Mouse (Mus musculus) midbrain, embryonic 13.5 days (tissue): ENCODE measurements around the gene Mfsd12. TPM values are rescaled to one million over a fixed set of nuclear protein-coding genes. Genes with fewer than 3 reads are reported as not detected.

ENCODE experiments used
- ATAC-seq: fragments of 200-750 bp; cut with Nextera tagmentation; 2 replicates; pipeline ENCODE4 v1.8.0; 2017; ENCODE audit warnings: mild to moderate bottlenecking, moderate TSS enrichment, moderate library complexity
- H3K27ac ChIP-seq: fragments of 300-500 bp; sonication (generic); 2 replicates; pipeline ENCODE4 v1.5.1; 2015; ENCODE audit warnings: inconsistent platforms, mild to moderate bottlenecking, moderate library complexity
- H3K27me3 ChIP-seq: fragments of 300-500 bp; sonication (generic); 2 replicates; pipeline ENCODE4 v1.6.1; 2015; ENCODE audit warnings: mild to moderate bottlenecking, inconsistent platforms
- H3K36me3 ChIP-seq: fragments of 300-500 bp; sonication (generic); 2 replicates; pipeline ENCODE4 v1.6.1; 2015; ENCODE audit warnings: mild to moderate bottlenecking, inconsistent platforms
- H3K4me1 ChIP-seq: fragments of 300-500 bp; sonication (generic); replicated peaks from 2 replicates; pipeline ENCODE4 v1.6.1; 2015; ENCODE audit warnings: inconsistent platforms
- H3K4me2 ChIP-seq: fragments of 300-500 bp; sonication (generic); replicated peaks from 2 replicates; pipeline ENCODE4 v1.6.1; 2015; ENCODE audit warnings: moderate library complexity, mild to moderate bottlenecking, inconsistent platforms
- H3K4me3 ChIP-seq: fragments of 300-500 bp; sonication (generic); replicated peaks from 2 replicates; pipeline ENCODE4 v1.5.1; 2015; ENCODE audit warnings: mild to moderate bottlenecking, inconsistent platforms
- H3K9ac ChIP-seq: fragments of 300-500 bp; sonication (generic); replicated peaks from 2 replicates; pipeline ENCODE4 v1.6.1; 2015; ENCODE audit warnings: mild to moderate bottlenecking, inconsistent platforms
- H3K9me3 ChIP-seq: fragments of 300-500 bp; sonication (generic); 2 replicates; pipeline ENCODE4 v1.6.1; 2016; ENCODE audit warnings: mild to moderate bottlenecking, inconsistent platforms
- WGBS: fragments of 180-500 bp; shearing (Covaris S2); methylation state at CpG from one replicate; pipeline ENCODE4 v1.1.7; 2015; 5-methylcytosine and 5-hydroxymethylcytosine counted together
- polyA plus RNA-seq: library from polyadenylated mRNA; unstranded; fragments of >200 nt; fragmentation: Nextera tagmentation; extraction: Ambion mirVana; gene quantifications from 2 replicates; pipeline ENCODE4 v1.2.1, GENCODE M21; 2015

Mfsd12 gene
- polyA plus RNA-seq, 1 experiment from 2014 or later, result 10.1 TPM

DNA sequence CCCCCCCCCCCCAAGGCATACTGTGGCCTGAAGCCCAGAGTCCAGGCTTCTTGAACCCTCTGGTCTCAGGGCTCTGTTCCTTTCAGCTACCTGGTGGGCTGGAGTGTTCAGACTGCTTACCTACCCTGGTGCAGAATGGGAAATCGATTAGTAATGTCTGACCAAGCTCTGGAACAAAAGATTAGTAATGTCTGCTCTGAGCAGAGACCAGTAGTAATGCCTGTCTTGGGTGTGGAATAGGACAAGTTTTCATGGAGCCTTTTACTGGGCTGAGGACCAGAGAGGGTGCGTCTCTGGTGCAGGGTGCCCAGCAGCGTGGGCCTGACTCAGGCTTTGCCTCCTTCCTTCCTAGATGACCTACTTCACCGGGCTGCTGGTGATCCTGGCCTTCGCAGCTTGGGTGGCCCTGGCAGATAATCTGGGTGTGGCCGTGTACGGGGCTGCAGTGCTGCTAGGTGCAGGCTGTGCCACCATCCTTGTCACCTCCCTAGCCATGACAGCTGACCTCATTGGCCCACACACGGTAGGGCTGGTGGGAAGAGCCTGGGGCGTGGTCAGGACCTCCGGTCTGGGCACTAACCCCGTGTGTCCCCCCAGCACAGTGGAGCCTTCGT is 5.2 kb downstream of the Mfsd12 start:
- whole genome bisulfite sequencing, result 79% methylated on average over 12 of the region's 12 CpGs
- Histone ChIP-seq H3K4me2 (no peak overlapping the region), H3K4me3 (no peak overlapping the region), H3K4me1 (peaks cover 74% of the 10 kb centered on the region), H3K36me3 (peaks cover 31% of the 10 kb centered on the region), H3K9ac (no peak overlapping the region), H3K9me3 (no peaks in the 10 kb centered on the region), H3K27ac (no peak overlapping the region), H3K27me3 (peaks cover 25% of the 10 kb centered on the region)
- ATAC-seq, result no peak

DNA sequence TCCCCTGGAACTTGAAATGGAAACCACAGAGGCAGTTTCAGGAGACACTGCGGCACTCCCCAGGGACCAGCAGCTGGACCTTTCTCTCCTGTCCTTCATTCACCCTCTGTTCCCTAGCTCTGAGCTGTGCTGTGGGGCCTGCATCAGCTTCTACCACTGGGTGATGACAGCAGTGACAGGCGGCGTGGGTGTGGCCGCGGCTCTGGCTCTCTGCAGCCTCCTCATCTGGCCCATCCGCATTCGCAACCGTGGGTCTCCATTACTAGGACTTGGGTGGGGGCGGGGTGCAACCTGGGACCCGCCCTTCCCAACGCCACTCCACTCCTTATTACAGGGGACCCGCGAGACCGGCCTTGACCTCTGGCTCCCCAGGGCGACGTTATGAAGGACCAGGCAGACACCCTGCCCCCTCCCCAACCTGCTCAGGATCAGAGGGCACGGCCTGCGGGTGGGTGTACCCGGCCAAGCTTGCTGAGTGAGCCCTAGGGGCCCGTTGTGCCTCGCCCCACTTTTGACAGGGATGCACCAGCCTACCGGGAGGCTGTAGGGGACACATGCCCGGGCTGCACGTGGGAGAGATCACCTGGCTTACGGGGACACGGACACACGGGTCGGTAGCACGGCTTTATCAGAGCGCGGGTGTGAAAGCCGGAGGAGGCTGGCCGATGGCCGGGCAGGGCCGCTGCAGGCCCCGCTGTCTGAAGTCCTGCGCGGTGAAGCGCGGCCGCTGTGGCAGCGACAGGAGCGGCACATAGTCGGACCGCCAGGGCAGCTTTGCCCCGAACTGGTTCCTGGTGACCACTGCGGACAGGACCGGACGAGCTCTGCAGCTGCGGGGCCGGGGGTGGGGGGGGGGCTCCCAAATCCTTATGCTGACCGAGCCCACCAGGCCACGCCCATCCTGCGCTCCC is 6.4 kb downstream of the Mfsd12 start:
- Histone ChIP-seq H3K4me2 (peak overlapping the region; percentile 56), H3K36me3 (peaks cover 44% of the 10 kb centered on the region), H3K4me1 (peaks cover 64% of the 10 kb centered on the region), H3K27me3 (peaks cover 25% of the 10 kb centered on the region), H3K4me3 (peak overlapping the region; percentile 36), H3K9ac (peak overlapping the region; percentile 60), H3K27ac (no peak overlapping the region), H3K9me3 (no peaks in the 10 kb centered on the region)
- 9% methylated on average over 54 of the region's 54 CpGs for WGBS
- 0 out of 2 replicates have a peak, but pooled peaks have one; percentile 10 for ATAC-seq

DNA sequence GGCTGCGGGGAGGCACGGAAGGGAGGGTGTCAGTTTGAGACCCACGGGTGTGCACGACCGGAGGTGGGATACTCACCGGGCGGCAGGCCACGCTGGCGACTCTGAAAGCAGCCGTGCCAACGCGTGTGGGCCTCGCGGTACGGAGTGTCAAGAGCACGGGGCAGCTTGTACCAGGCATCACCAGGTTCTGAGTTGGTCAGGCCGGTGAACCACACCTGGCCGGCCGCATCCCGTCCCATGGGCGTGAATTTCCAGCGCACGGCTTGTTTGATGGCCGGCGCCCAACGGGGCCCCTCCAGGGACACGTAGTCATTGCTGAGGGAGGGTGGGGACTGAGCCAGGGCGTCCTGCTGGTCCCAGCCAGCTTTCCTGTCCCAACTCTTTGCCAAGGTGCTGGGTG is 7.4 kb downstream of the Mfsd12 start:
- WGBS, result 6% methylated on average over 28 of the region's 28 CpGs
- no peaks in the 10 kb centered on the region for H3K9me3 ChIP-seq
- peak; percentile 2 for ATAC-seq
- peak overlapping the region; percentile 60 for H3K9ac ChIP-seq
- peaks cover 25% of the 10 kb centered on the region for H3K27me3 ChIP-seq
- no peak overlapping the region for H3K27ac ChIP-seq
- peak overlapping the region; percentile 36 for H3K4me3 ChIP-seq
- H3K36me3 ChIP-seq, result peaks cover 53% of the 10 kb centered on the region
- H3K4me1 ChIP-seq, result peaks cover 56% of the 10 kb centered on the region
- peak overlapping the region; percentile 56 for H3K4me2 ChIP-seq

DNA sequence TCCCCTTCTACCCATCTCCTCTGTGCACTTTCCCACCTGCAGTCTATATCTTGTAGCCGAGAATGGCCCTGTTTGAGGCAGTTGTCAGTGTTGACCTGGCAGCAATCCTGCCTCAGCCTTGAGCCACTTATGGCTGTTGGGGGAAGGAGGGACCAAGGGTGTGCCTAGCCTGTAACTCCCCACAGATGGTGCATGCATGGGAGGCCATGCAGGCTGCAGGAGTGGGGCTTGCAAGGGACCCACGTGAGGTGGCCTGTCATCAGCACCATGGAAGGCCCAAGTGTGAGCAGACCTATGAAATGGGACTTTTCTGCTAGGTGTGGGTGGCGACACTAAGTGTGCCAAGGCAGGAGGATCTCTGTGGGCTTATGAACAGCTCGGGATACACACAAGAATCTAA is 7.8 kb downstream of the Mfsd12 start:
- Histone ChIP-seq H3K9me3 (no peaks in the 10 kb centered on the region), H3K4me2 (peak overlapping the region; percentile 56), H3K36me3 (peaks cover 57% of the 10 kb centered on the region), H3K4me1 (peaks cover 56% of the 10 kb centered on the region), H3K27ac (no peak overlapping the region), H3K9ac (no peak overlapping the region), H3K4me3 (no peak overlapping the region), H3K27me3 (peaks cover 25% of the 10 kb centered on the region)
- peak; percentile 32 for ATAC-seq
- 29% methylated on average over 4 of the region's 4 CpGs for WGBS

DNA sequence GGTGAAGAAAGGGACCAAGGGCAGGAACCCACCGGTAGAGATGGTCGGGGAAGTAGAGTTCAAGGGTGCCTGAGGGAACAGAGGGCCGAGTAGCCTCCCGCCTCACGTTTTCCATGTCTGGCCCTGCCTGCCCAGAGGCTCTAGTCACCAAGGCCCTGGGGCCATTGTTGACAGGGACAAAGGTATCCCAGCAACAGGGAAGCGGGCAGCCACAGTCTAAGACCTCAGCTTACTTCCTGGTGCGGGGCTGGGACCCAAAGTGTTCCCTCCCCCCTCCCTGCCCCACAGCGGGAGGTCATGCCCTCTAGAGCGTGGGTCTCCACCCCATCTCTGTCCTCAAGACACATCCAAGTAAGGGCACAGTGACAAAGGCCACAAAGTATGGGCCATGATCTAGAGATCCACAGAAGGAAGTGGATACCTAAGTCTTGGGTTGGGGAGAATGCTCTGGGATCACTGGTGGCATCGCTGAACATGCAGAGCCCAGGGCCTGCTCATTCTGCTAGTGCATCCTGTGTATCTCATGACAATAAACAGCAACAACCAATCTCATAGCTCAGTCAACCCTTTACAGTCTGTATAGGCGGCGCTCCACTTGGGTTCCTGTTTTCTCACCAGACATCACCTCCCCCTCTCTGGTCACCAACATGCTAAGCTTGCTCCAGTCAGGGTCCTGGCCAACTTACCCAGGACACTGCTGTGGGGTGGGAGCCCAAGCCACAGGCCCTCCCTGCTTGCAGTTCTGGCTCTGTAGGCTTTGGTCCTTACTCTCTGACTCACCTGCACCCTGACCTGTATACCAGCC is 8.6 kb downstream of the Mfsd12 start, which contains the start of gene 4930404N11Rik:
TSS of gene 4930404N11Rik (minus strand) at position 145 of the 805 bp plus-strand sequence.
- peak within 1 kb of the TSS; percentile 60 for H3K9ac ChIP-seq
- H3K4me1 ChIP-seq, result peaks cover 50% of the 10 kb centered on the region
- H3K36me3 ChIP-seq, result peaks cover 65% of the 10 kb centered on the region
- peaks cover 25% of the 10 kb centered on the region for H3K27me3 ChIP-seq
- H3K4me3 ChIP-seq, result peak within 1 kb of the TSS; percentile 36
- peak within 1 kb of the TSS; percentile 56 for H3K4me2 ChIP-seq
- H3K27ac ChIP-seq, result 0 out of 2 replicates have a peak within 1 kb of the TSS, but pooled peaks have one; percentile 5
- WGBS, result 16% methylated on average over 12 of the region's 12 CpGs
- no peaks in the 10 kb centered on the region for H3K9me3 ChIP-seq
- ATAC-seq, result peak; percentile 25; the same call in 1 of the 2 replicates

DNA sequence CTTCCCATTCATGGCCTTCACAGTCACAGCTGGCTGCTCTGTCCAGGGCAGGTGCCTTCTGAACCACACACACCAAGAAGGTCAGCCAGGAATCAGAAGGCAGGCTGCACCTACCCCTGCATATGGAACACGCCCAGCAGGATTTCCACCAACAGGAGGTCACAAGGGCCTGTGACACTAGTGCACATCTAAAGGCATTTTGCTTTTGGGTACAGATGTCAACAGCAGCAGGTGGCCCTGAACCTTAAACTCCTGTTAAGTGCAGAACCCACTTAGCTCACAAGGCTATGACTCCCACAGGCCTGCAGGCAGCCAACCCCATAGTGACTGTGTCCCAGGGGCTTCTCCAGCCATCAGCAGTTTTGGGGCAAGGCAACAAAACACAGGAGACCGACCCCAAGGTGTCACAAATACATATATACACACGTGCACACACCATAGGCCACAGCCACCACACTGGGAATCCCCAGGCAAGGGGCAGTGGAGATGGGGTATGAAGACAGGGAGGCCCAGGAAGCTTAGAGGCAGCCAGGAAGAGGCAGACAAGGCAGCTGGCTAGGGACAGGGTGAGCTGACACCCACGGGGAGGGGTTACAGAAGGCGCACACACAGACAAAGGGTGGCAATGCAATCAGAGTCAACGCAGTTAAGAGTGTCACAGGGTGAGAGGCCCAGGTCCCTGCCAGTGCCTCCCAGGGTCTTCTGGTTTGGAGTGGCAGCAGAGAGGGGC is 9.4 kb downstream of the Mfsd12 start:
- Histone ChIP-seq H3K36me3 (peaks cover 67% of the 10 kb centered on the region), H3K27ac (0 out of 2 replicates have a peak overlapping the region, but pooled peaks have one; percentile 5), H3K4me2 (no peak overlapping the region), H3K9ac (no peak overlapping the region), H3K4me1 (peaks cover 45% of the 10 kb centered on the region), H3K4me3 (no peak overlapping the region), H3K27me3 (peaks cover 25% of the 10 kb centered on the region), H3K9me3 (no peaks in the 10 kb centered on the region)
- no peak for ATAC-seq
- 67% methylated on average over 6 of the region's 6 CpGs for WGBS

DNA sequence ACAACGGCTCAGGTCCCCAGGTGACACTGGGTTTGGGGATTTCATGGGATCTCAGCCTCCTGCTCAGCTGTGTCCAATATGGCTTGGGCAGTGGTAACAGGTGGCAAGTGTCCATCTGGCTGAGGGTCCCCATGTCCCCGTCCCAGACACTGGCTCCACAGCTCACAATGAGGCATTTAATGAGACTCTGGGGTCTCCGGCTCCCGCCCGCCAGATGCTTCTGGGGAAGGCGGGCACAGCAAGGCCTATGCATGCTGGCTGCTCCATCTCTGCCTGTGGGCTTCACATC is 9.9 kb downstream of the Mfsd12 start:
- H3K4me3 ChIP-seq, result no peak overlapping the region
- H3K4me2 ChIP-seq, result no peak overlapping the region
- H3K27me3 ChIP-seq, result peaks cover 25% of the 10 kb centered on the region
- H3K9me3 ChIP-seq, result no peaks in the 10 kb centered on the region
- no peak overlapping the region for H3K27ac ChIP-seq
- H3K36me3 ChIP-seq, result peaks cover 69% of the 10 kb centered on the region
- no peak for ATAC-seq
- 72% methylated on average over 6 of the region's 6 CpGs for whole genome bisulfite sequencing
- no peak overlapping the region for H3K9ac ChIP-seq
- peaks cover 45% of the 10 kb centered on the region for H3K4me1 ChIP-seq

DNA sequence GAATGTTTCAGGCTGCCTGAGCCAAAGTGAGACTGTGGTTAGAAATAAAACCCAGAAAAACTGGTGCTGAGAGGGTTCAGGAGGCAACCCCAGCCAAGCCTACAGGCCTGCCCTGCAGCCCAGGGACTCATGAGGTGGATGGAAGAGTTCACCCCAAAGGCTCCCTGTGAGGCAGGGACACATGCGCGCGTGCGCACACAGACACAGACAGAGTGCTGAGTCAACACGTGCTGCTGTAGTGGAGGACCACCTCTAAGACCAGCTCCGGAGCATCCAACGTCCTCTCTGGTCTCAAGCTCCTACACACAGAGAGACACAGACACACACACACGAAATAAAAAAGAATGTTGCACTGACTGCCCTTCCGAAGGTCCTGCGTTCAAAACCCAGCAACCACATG is 18.0 kb downstream of the Mfsd12 start:
- Histone ChIP-seq H3K36me3 (peaks cover 50% of the 10 kb centered on the region), H3K9ac (no peak overlapping the region), H3K4me3 (no peak overlapping the region), H3K27me3 (no peaks in the 10 kb centered on the region), H3K4me1 (peaks cover 37% of the 10 kb centered on the region), H3K27ac (no peak overlapping the region), H3K9me3 (no peaks in the 10 kb centered on the region), H3K4me2 (no peak overlapping the region)
- no peak for ATAC-seq
- WGBS, result 94% methylated on average over 10 of the region's 10 CpGs

DNA sequence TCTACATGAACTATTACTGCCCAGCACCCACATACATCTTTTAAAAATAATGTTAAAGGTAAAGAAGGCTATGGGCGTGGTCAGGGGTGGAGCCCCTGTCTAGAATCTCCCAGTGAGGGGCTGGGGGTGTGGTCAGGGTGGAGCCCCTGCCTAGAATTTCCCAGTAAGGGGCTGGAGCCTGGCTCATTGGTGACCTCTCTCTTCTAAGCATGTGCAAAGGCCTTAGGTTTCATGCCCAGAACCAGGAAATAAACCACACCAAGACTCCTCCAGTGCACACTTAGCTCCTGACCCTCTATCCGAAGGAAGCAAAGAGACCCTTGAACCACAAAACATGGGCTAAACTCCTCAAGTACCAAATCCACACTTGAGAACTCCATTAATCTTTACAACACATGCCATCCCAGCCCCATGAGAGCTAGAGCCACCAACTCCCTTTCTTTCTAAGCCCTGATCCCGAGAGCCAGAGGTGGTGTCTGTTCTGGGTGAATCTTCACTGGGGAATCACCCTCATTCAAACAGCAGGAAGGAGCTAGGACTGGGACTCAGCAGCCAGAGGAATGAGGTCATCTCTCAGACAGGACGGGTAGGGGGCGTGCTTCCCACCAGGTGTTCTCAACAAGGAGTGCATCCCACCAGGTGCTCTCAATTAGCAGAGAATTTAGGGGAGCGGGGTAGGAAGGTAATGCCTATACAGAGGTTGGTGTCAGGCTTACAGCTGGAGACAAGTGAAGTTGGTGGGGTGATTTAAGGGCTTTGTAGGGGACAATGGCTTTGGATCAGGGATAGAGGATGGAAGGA is 19.5 kb downstream of the Mfsd12 start:
- H3K4me1 ChIP-seq, result peaks cover 37% of the 10 kb centered on the region
- 46% methylated on average over 6 of the region's 6 CpGs for WGBS
- peak overlapping the region; percentile 84 for H3K4me2 ChIP-seq
- peak overlapping the region; percentile 93 for H3K9ac ChIP-seq
- no peaks in the 10 kb centered on the region for H3K9me3 ChIP-seq
- ATAC-seq, result no peak
- no peak overlapping the region for H3K27ac ChIP-seq
- H3K27me3 ChIP-seq, result no peaks in the 10 kb centered on the region
- peak overlapping the region; percentile 79 for H3K4me3 ChIP-seq
- H3K36me3 ChIP-seq, result peaks cover 35% of the 10 kb centered on the region

DNA sequence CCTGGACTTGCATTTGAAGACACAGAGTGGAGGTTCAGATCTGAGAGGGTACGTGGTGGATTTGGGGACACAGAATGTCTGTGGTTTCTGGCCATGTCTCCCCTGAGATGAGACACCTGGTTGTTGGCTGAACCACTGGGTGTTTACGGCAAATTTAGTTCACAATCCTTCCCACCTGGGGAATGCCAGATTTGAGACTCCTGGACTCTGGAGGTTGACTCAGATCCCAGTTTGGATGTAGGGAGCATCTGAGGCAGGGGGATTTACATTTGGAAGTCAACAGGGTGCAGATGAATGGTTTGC is 20.0 kb downstream of the Mfsd12 start:
- peak overlapping the region; percentile 79 for H3K4me3 ChIP-seq
- ATAC-seq, result no peak
- WGBS, result 67% methylated on average over 2 of the region's 2 CpGs
- peaks cover 37% of the 10 kb centered on the region for H3K4me1 ChIP-seq
- peaks cover 30% of the 10 kb centered on the region for H3K36me3 ChIP-seq
- H3K4me2 ChIP-seq, result peak overlapping the region; percentile 84
- no peaks in the 10 kb centered on the region for H3K27me3 ChIP-seq
- peak overlapping the region; percentile 93 for H3K9ac ChIP-seq
- no peak overlapping the region for H3K27ac ChIP-seq
- H3K9me3 ChIP-seq, result no peaks in the 10 kb centered on the region
